Mouse (Mus musculus) E14TG2a.4 (cell line): ENCODE measurements around the gene Snrnp48.

Experiments
- CTCF ChIP-seq: conservative IDR thresholded peaks from 2 replicates; pipeline ENCODE4 v1.5.1; 2014; ENCODE audit warnings: low read length
- POU5F1 ChIP-seq: IDR thresholded peaks from 2 replicates; pipeline ENCODE4 v1.6.1; 2014; ENCODE audit warnings: low read length, borderline replicate concordance

GRCm38 (mm10) chr13:38211122-38211521 is 6.4 kb downstream of the Snrnp48 start:
- TF ChIP-seq POU5F1 (no peak), CTCF (no peak)
